Mouse (Mus musculus) gastrocnemius, postnatal 4 days (tissue): ENCODE results near the gene Strbp. TPM values are rescaled to one million over a fixed set of nuclear protein-coding genes. Genes with fewer than 3 reads are reported as not detected.
A peak's percentile ranks its signal among the peaks of the same experiment; 100 is the strongest.
"Not testable (repeated sequence)": the region's sequence is repeated elsewhere in the genome, so short reads cannot be mapped to it uniquely, and the experiment has no call there.

Source experiments
- DNase-seq, 2 experiments: peaks; one replicate each; pipeline ENCODE4 v3.0.0; 2021 to 2022; ENCODE audit warnings: low spot score in 2 of 2, mixed read lengths in 2 of 2
- total RNA-seq, 2 experiments: library from RNA; stranded (reverse); gene quantifications; 2 replicates each; pipeline ENCODE4 v1.2.3; 2021

The Strbp gene
- total RNA-seq, 2 experiments from 2014 or later: 21.3 to 29.9 TPM

GRCm38 (mm10) chr2:37530766-37531165 is 172.9 kb downstream of the Strbp start:
- DNase-seq: no peak

GRCm38 (mm10) chr2:37529397-37529796 is 174.3 kb downstream of the Strbp start:
- no peak for DNase-seq

GRCm38 (mm10) chr2:37527587-37527986 is 176.1 kb downstream of the Strbp start:
- DNase-seq: no peak

GRCm38 (mm10) chr2:37519286-37519640 is 184.4 kb downstream of the Strbp start:
- no peak for DNase-seq

GRCm38 (mm10) chr2:37518561-37519285 is 184.9 kb downstream of the Strbp start:
- no peak for DNase-seq

GRCm38 (mm10) chr2:37516922-37517462 is 186.7 kb downstream of the Strbp start:
- no peak for DNase-seq

- DNase-seq: no peak
Observed at GRCm38 (mm10) chr2:37516030-37516710, 187.5 kb downstream of the Strbp start, which contains the start of gene Gpr21. Gene Gpr21 (plus strand): TSS chr2:37516332.

- DNase-seq: no peak
Observed at GRCm38 (mm10) chr2:37511134-37511901, 192.3 kb downstream of the Strbp start.

- DNase-seq: not testable (repeated sequence)
Observed at GRCm38 (mm10) chr2:37505856-37506255, 197.8 kb downstream of the Strbp start.

GRCm38 (mm10) chr2:37497321-37497720 is 206.3 kb downstream of the Strbp start:
- DNase-seq: no peak

- DNase-seq: no peak
Observed at GRCm38 (mm10) chr2:37488956-37489355, 214.7 kb downstream of the Strbp start.

GRCm38 (mm10) chr2:37486408-37486807 is 217.3 kb downstream of the Strbp start:
- no peak for DNase-seq

GRCm38 (mm10) chr2:37485370-37485769 is 218.3 kb downstream of the Strbp start:
- peak; percentile 11 to 17 for DNase-seq

GRCm38 (mm10) chr2:37484165-37484564 is 219.5 kb downstream of the Strbp start:
- no peak for DNase-seq

GRCm38 (mm10) chr2:37480039-37480438 is 223.6 kb downstream of the Strbp start:
- no peak for DNase-seq

- DNase-seq: no peak
Observed at GRCm38 (mm10) chr2:37479559-37479958, 224.1 kb downstream of the Strbp start.

- DNase-seq: no peak
Observed at GRCm38 (mm10) chr2:37466266-37466665, 237.4 kb downstream of the Strbp start.

- no peak for DNase-seq
Observed at GRCm38 (mm10) chr2:37460707-37461106, 243.0 kb downstream of the Strbp start.

GRCm38 (mm10) chr2:37452376-37452760 is 251.3 kb downstream of the Strbp start:
- no peak for DNase-seq

GRCm38 (mm10) chr2:37451667-37452375 is 251.8 kb downstream of the Strbp start:
- peak; percentile 95 for DNase-seq
